Mouse (Mus musculus) CH12.LX (cell line): ENCODE data around the gene Fgfr2. TPM values are rescaled to one million over a fixed set of nuclear protein-coding genes. Genes with fewer than 3 reads are reported as not detected.

Experiments used
- DNase-seq: peaks from one replicate; pipeline ENCODE4 v3.0.0-alpha.2; 2013; ENCODE audit errors: extremely low read depth
- H3K27ac ChIP-seq: 2 replicates; pipeline ENCODE4 v1.5.1; 2012; ENCODE audit warnings: low read depth, mild to moderate bottlenecking, control low read depth, moderate library complexity; ENCODE audit not compliant: insufficient read depth
- H3K27me3 ChIP-seq: replicated peaks from 2 replicates; pipeline ENCODE3; 2012; ENCODE audit warnings: inconsistent platforms
- H3K36me3 ChIP-seq, 2 experiments: replicated peaks in 1 of 2; 2 replicates each; pipeline versions ENCODE3 to v1.6.1; 2012; ENCODE audit warnings: inconsistent platforms in 1 of 2, low read length in 1 of 2, mild to moderate bottlenecking in 1 of 2, mixed read lengths in 1 of 2, moderate library complexity in 1 of 2; ENCODE audit not compliant: control insufficient read depth in 1 of 2, insufficient read depth in 1 of 2
- H3K4me1 ChIP-seq, 2 experiments: 2 replicates each; pipeline ENCODE4 v1.6.1; 2012; ENCODE audit warnings: inconsistent platforms in 1 of 2, moderate library complexity in 1 of 2; ENCODE audit not compliant: insufficient read depth in 2 of 2, control insufficient read depth in 1 of 2
- H3K4me2 ChIP-seq: 2 replicates; pipeline ENCODE4 v1.6.1; 2012; ENCODE audit warnings: low read depth, mild to moderate bottlenecking, control low read depth; ENCODE audit not compliant: poor library complexity, insufficient read depth, severe bottlenecking
- H3K4me3 ChIP-seq, 3 experiments: fragments of 150-350 bp in 1 of 3; sonication (generic) in 1 of 3; replicated peaks in 1 of 3; 2 replicates each; pipeline versions ENCODE3 to v1.5.1; 2011 to 2012; ENCODE audit warnings: low read depth in 2 of 3, low read length in 2 of 3, mild to moderate bottlenecking in 2 of 3, moderate library complexity in 2 of 3, control low read depth in 1 of 3, improper control_type of control experiment in 1 of 3, inconsistent platforms in 1 of 3, mixed read lengths in 1 of 3; ENCODE audit not compliant: poor library complexity in 1 of 3
- H3K79me2 ChIP-seq: replicated peaks from 2 replicates; pipeline ENCODE4 v1.6.1; 2012; ENCODE audit warnings: mild to moderate bottlenecking, moderate library complexity; ENCODE audit not compliant: control insufficient read depth, poor library complexity, insufficient read depth, severe bottlenecking; ENCODE audit errors: extremely low read depth
- H3K9ac ChIP-seq: 2 replicates; pipeline ENCODE4 v1.6.1; 2012; ENCODE audit warnings: low read depth, mild to moderate bottlenecking, control low read depth, moderate library complexity; ENCODE audit not compliant: insufficient read depth
- H3K9me3 ChIP-seq: replicated peaks from 2 replicates; pipeline ENCODE3; 2012; ENCODE audit warnings: low read length, inconsistent platforms, mixed read lengths
- BHLHE40 ChIP-seq: IDR thresholded peaks from 2 replicates; pipeline ENCODE4 v1.6.1; 2011; ENCODE audit warnings: mild to moderate bottlenecking, low read depth, low read length, improper control_type of control experiment
- CHD1 ChIP-seq: IDR thresholded peaks from 2 replicates; pipeline ENCODE4 v1.6.1; 2012; ENCODE audit warnings: low read depth, low read length, improper control_type of control experiment, inconsistent platforms
- ELF1 ChIP-seq: IDR thresholded peaks from 2 replicates; pipeline ENCODE4 v1.6.1; 2014; ENCODE audit warnings: low read depth, mild to moderate bottlenecking, inconsistent platforms, low read length, improper control_type of control experiment
- EP300 ChIP-seq: IDR thresholded peaks from 2 replicates; pipeline ENCODE4 v1.6.1; 2011; ENCODE audit warnings: low read length, improper control_type of control experiment
- HCFC1 ChIP-seq: IDR thresholded peaks from 2 replicates; pipeline ENCODE4 v1.6.1; 2012; ENCODE audit warnings: low read depth, mild to moderate bottlenecking, inconsistent platforms, low read length, improper control_type of control experiment
- JUN ChIP-seq: IDR thresholded peaks from 2 replicates; pipeline ENCODE4 v1.6.1; 2011; ENCODE audit warnings: low read depth, mild to moderate bottlenecking, low read length, improper control_type of control experiment, moderate library complexity; ENCODE audit not compliant: insufficient read depth
- JUND ChIP-seq: conservative IDR thresholded peaks from 2 replicates; pipeline ENCODE4 v1.6.1; 2011; ENCODE audit warnings: low read depth, low read length, improper control_type of control experiment
- MAZ ChIP-seq: IDR thresholded peaks from 2 replicates; pipeline ENCODE4 v1.6.1; 2012; ENCODE audit warnings: low read depth, mild to moderate bottlenecking, inconsistent platforms, low read length, improper control_type of control experiment, moderate library complexity
- MXI1 ChIP-seq: IDR thresholded peaks from 2 replicates; pipeline ENCODE4 v1.6.1; 2011; ENCODE audit warnings: mild to moderate bottlenecking, low read depth, low read length, improper control_type of control experiment
- NELFE ChIP-seq: IDR thresholded peaks from 2 replicates; pipeline ENCODE4 v1.6.1; 2011; ENCODE audit warnings: low read depth, low read length, improper control_type of control experiment
- NRF1 ChIP-seq: IDR thresholded peaks from 2 replicates; pipeline ENCODE4 v1.6.1; 2014; ENCODE audit warnings: low read depth, mild to moderate bottlenecking, inconsistent platforms, low read length, improper control_type of control experiment, moderate library complexity
- PAX5 ChIP-seq: IDR thresholded peaks from 2 replicates; pipeline ENCODE4 v1.6.1; 2012; ENCODE audit warnings: low read length, inconsistent platforms, mixed read lengths
- RAD21 ChIP-seq: IDR thresholded peaks from 2 replicates; pipeline ENCODE4 v1.6.1; 2011; ENCODE audit warnings: low read depth, mild to moderate bottlenecking, low read length, improper control_type of control experiment, moderate library complexity
- SIN3A ChIP-seq: IDR thresholded peaks from 2 replicates; pipeline ENCODE4 v1.6.1; 2012; ENCODE audit warnings: low read length, improper control_type of control experiment, inconsistent platforms
- USF1 ChIP-seq: IDR thresholded peaks from 2 replicates; pipeline ENCODE4 v1.6.1; 2014; ENCODE audit warnings: low read depth, mild to moderate bottlenecking, inconsistent platforms, low read length, improper control_type of control experiment
- USF2 ChIP-seq: conservative IDR thresholded peaks from 2 replicates; pipeline ENCODE4 v1.6.1; 2011; ENCODE audit warnings: low read depth, low read length, improper control_type of control experiment
- ZKSCAN1 ChIP-seq: IDR thresholded peaks from 2 replicates; pipeline ENCODE4 v1.6.1; 2012; ENCODE audit warnings: low read depth, inconsistent platforms, low read length, improper control_type of control experiment, borderline replicate concordance
- ZMIZ1 ChIP-seq: IDR thresholded peaks from 2 replicates; pipeline ENCODE4 v1.6.1; 2012; ENCODE audit warnings: low read depth, mild to moderate bottlenecking, inconsistent platforms, low read length, improper control_type of control experiment
- ZNF384 ChIP-seq: IDR thresholded peaks from 2 replicates; pipeline ENCODE4 v1.6.1; 2012; ENCODE audit warnings: low read depth, low read length, improper control_type of control experiment, inconsistent platforms
- dilution Hi-C: fragments of 300-500 bp; cut with MboI; formaldehyde crosslinking; loops from 2 replicates; pipeline ENCODE4 v1.14.3; 2020; ENCODE audit warnings: low sequenced_read_pairs; ENCODE audit not compliant: extremely low pct_unique_long_range_greater_than_20kb, extremely low pct_ligation_motif_present
- in situ Hi-C: fragments of 300-500 bp; cut with MboI; formaldehyde crosslinking; loops from 3 replicates; pipeline ENCODE4 v1.14.3; 2019; ENCODE audit warnings: low sequenced_read_pairs, low pct_ligation_motif_present, low pct_unique_long_range_greater_than_20kb, mixed read lengths
- polyA plus RNA-seq: library from polyadenylated mRNA; unstranded; fragments of >175 nt; gene quantifications from 2 replicates; pipeline ENCODE4 v1.2.1, GENCODE M21; 2012; ENCODE audit warnings: low read depth; ENCODE audit not compliant: insufficient read length
- total RNA-seq, 2 experiments: library from RNA; depleted of rRNA; stranded (reverse); fragments of 300-350 nt in 1 of 2; fragments of >200 nt in 1 of 2; gene quantifications; 2 replicates each; pipeline ENCODE4 v1.2.3; 2012 to 2014

Gene Fgfr2
- total and polyA plus RNA-seq, 3 experiments: not detected

DNA sequence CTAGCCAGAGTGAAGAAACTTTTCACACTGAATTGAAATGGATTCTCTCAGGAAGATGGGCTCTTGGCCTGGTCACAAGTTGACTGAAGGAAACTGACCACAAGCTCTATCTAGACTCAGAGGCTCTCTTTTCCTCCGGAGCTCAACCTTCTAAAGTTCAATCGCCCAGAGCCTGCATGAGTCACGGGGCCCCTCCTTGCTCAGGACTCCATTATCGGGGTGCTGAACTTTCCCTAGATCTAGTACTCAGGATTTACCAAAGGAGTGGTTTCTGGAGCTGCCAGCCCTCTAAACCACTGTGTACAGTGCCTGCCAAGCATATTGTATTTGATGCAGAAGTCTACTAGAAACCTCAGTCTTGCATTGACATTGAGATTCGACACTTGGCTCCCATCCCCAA, 1666.4 kb downstream of the Fgfr2 start:
- no peak for TF ChIP-seq JUN
- TF ChIP-seq ZMIZ1: no peak
- TF ChIP-seq USF1: no peak
- no peak for TF ChIP-seq HCFC1
- no peak for TF ChIP-seq BHLHE40
- TF ChIP-seq MXI1: no peak
- TF ChIP-seq ZNF384: no peak
- TF ChIP-seq CHD1: no peak
- Histone ChIP-seq H3K79me2 (no peaks in the 10 kb centered on the region), H3K27ac (no peak overlapping the region), H3K4me3 (no peak overlapping the region), H3K4me1 (no peaks in the 10 kb centered on the region), H3K9ac (no peak overlapping the region), H3K9me3 (no peaks in the 10 kb centered on the region), H3K27me3 (peaks cover 11% of the 10 kb centered on the region), H3K36me3 (no peaks in the 10 kb centered on the region), H3K4me2 (no peak overlapping the region)
- no peak for DNase-seq
- dilution Hi-C loops (no loop called here), in situ Hi-C loops (no loop called here)

DNA sequence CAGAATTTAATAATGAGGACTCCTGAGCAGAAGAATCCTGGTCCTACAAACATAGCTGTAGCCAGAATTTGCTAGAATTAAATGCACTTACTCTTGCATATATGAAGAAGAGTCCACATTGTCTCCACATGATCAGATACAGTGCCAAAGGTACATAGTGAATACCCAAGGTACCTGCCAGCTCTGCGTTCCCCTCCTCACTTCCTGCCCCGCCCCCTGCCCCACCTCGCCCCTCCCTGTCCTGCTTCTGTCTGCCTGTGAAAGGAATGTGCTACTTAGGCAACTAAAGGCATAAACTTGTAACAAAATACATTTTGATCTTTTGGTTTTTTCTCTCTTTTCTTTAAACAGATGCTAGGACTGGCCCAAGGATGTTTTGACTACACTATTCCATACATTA, 1686.1 kb downstream of the Fgfr2 start:
- Histone ChIP-seq H3K9ac (no peak overlapping the region), H3K79me2 (no peaks in the 10 kb centered on the region), H3K4me3 (no peak overlapping the region), H3K27ac (no peak overlapping the region), H3K9me3 (no peaks in the 10 kb centered on the region), H3K27me3 (no peaks in the 10 kb centered on the region), H3K36me3 (no peaks in the 10 kb centered on the region), H3K4me2 (no peak overlapping the region), H3K4me1 (no peaks in the 10 kb centered on the region)
- in situ Hi-C loops (no loop called here), dilution Hi-C loops (no loop called here)
- no peak for TF ChIP-seq JUN
- TF ChIP-seq PAX5: no peak
- no peak for TF ChIP-seq USF2
- no peak for TF ChIP-seq RAD21
- no peak for TF ChIP-seq BHLHE40
- TF ChIP-seq EP300: no peak
- TF ChIP-seq ELF1: no peak
- TF ChIP-seq JUND: no peak
- TF ChIP-seq ZKSCAN1: no peak
- TF ChIP-seq NELFE: no peak
- TF ChIP-seq SIN3A: no peak
- no peak for TF ChIP-seq NRF1
- TF ChIP-seq MAZ: no peak
- no peak for DNase-seq
